Mouse (Mus musculus): ENCODE data around the gene Ctnna3. TPM values are rescaled to one million over a fixed set of nuclear protein-coding genes. Genes with fewer than 3 reads are reported as not detected.

Gene Ctnna3
- polyA plus RNA-seq, 1 experiment from 2014 or later: 0.42 TPM

- Histone ChIP-seq H3K27ac (ENCODE audit: low read depth, low read length) (no peak within 1 kb of the TSS), H3K36me3 (ENCODE audit: control insufficient read depth, insufficient read depth, low read length) (no peaks in the 10 kb centered on the region), H3K4me3 (ENCODE audit: low read depth, low read length) (no peak within 1 kb of the TSS), H3K9me3 (ENCODE audit: control insufficient read depth, low read length) (no peaks in the 10 kb centered on the region), H3K9ac (ENCODE audit: low read depth, low read length) (no peak within 1 kb of the TSS), H3K4me1 (replicated peaks; ENCODE audit: control insufficient read depth, insufficient read depth, low read length) (no peaks in the 10 kb centered on the region), H3K4me2 (replicated peaks; ENCODE audit: low read depth, low read length) (no peak within 1 kb of the TSS), H3K27me3 (ENCODE audit: control insufficient read depth, insufficient read depth, low read length) (no peaks in the 10 kb centered on the region)
- DNase-seq (ENCODE audit: low spot score) (peak; percentile 62), ATAC-seq (ENCODE audit: low FRiP score) (no peak)
- WGBS: 87% methylated on average over 18 of the region's 18 CpGs
Measured at GRCm38 (mm10) chr10:63421739-63422735, 7.9 kb upstream of the Ctnna3 start, which contains the start of gene Gm7075. Gene Gm7075 (minus strand): TSS chr10:63421789.

- ATAC-seq (ENCODE audit: low FRiP score) (no peak), DNase-seq (ENCODE audit: low spot score) (no peak)
Measured at GRCm38 (mm10) chr10:63422736-63422992, 7.2 kb upstream of the Ctnna3 start.

DNA sequence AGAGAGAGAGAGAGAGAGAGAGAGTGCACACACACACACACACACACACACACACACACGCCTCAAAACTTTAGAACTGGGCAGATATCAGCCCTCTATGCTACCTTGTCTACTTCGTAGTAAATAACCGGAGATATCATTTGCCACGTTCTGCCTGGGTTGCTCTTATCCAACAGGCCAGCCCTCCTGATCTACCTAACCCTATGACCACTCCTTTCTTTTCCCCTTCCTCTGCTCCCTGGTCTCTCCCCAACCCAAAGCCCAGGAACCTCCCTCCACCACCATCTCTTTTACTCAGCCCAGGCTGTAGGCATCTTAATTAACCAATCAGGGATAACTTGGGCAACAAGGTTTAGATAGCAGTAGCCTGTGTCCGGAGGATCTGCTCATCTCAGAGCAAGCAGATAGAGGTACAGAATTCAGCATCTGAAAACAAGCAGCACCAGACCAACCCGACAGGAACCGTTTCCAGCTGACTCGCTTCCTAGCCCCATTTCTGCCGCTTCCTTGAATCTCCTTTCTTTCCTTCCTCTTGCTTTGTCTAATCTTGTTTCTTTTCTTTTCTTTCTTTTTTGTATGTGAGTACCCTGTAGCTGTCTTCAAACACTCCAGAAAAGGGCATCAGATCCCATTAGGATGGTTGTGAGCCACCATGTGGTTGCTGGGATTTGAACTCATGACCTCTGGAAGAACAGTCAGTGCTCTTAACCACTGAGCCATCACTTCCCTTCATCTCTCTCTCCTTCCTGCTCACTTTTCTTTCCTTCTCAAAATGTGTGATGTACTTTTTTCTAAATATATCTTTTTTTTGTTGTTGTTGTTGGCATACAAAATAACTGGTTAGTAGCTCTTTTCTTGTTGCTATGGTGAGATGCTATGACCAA is 6.1 kb upstream of the Ctnna3 start:
- no peak for DNase-seq (ENCODE audit: low spot score)
- no peaks in the 10 kb centered on the region for H3K27me3 ChIP-seq (ENCODE audit: control insufficient read depth, insufficient read depth, low read length)
- no peaks in the 10 kb centered on the region for H3K36me3 ChIP-seq (ENCODE audit: control insufficient read depth, insufficient read depth, low read length)
- no peak for ATAC-seq (ENCODE audit: low FRiP score)
- H3K4me2 ChIP-seq (replicated peaks; ENCODE audit: low read depth, low read length): no peak overlapping the region
- no peak overlapping the region for H3K27ac ChIP-seq (ENCODE audit: low read depth, low read length)
- H3K4me3 ChIP-seq (ENCODE audit: low read depth, low read length): no peak overlapping the region
- no peaks in the 10 kb centered on the region for H3K9me3 ChIP-seq (ENCODE audit: control insufficient read depth, low read length)
- H3K4me1 ChIP-seq (replicated peaks; ENCODE audit: control insufficient read depth, insufficient read depth, low read length): no peaks in the 10 kb centered on the region
- WGBS: 82% methylated on average over 9 of the region's 9 CpGs
- H3K9ac ChIP-seq (ENCODE audit: low read depth, low read length): no peak overlapping the region

More at GRCm38 (mm10) chr10:63422736-63422992, 7.2 kb upstream of the Ctnna3 start:
- Histone ChIP-seq H3K9me3 (ENCODE audit: control insufficient read depth, low read length) (no peaks in the 10 kb centered on the region), H3K4me3 (ENCODE audit: low read depth, low read length) (no peak overlapping the region), H3K4me1 (replicated peaks; ENCODE audit: control insufficient read depth, insufficient read depth, low read length) (no peaks in the 10 kb centered on the region), H3K4me2 (replicated peaks; ENCODE audit: low read depth, low read length) (no peak overlapping the region), H3K36me3 (ENCODE audit: control insufficient read depth, insufficient read depth, low read length) (no peaks in the 10 kb centered on the region), H3K9ac (ENCODE audit: low read depth, low read length) (no peak overlapping the region), H3K27me3 (ENCODE audit: control insufficient read depth, insufficient read depth, low read length) (no peaks in the 10 kb centered on the region), H3K27ac (ENCODE audit: low read depth, low read length) (no peak overlapping the region)
- 93% methylated on average over 5 of the region's 5 CpGs for WGBS

DNA sequence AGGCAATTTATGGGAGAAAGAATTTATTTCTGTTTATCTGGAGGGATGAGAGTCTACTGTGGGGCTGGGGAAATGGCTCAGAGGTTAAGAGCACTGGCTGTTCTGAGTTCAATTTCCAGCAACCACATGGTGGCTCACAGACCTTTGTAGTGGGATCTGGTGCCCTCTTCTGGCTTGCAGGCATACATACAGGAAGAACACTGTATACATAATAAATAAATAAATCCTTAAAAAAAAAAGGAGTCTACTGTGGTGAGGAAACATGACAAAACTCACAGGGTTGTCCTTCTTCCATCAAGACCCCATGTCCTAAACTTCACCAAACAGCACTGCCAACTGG is 5.5 kb upstream of the Ctnna3 start:
- Histone ChIP-seq H3K9me3 (ENCODE audit: control insufficient read depth, low read length) (no peaks in the 10 kb centered on the region), H3K27me3 (ENCODE audit: control insufficient read depth, insufficient read depth, low read length) (no peaks in the 10 kb centered on the region), H3K36me3 (ENCODE audit: control insufficient read depth, insufficient read depth, low read length) (no peaks in the 10 kb centered on the region), H3K4me3 (ENCODE audit: low read depth, low read length) (no peak overlapping the region), H3K9ac (ENCODE audit: low read depth, low read length) (no peak overlapping the region), H3K27ac (ENCODE audit: low read depth, low read length) (no peak overlapping the region), H3K4me1 (replicated peaks; ENCODE audit: control insufficient read depth, insufficient read depth, low read length) (no peaks in the 10 kb centered on the region), H3K4me2 (replicated peaks; ENCODE audit: low read depth, low read length) (no peak overlapping the region)
- no peak for DNase-seq (ENCODE audit: low spot score)
- no peak for ATAC-seq (ENCODE audit: low FRiP score)

GRCm38 (mm10) chr10:63427146-63427545 is 2.8 kb upstream of the Ctnna3 start:
- H3K27ac ChIP-seq (ENCODE audit: low read depth, low read length): no peak overlapping the region
- H3K4me3 ChIP-seq (ENCODE audit: low read depth, low read length): no peak overlapping the region
- no peaks in the 10 kb centered on the region for H3K36me3 ChIP-seq (ENCODE audit: control insufficient read depth, insufficient read depth, low read length)
- no peaks in the 10 kb centered on the region for H3K9me3 ChIP-seq (ENCODE audit: control insufficient read depth, low read length)
- H3K27me3 ChIP-seq (ENCODE audit: control insufficient read depth, insufficient read depth, low read length): no peaks in the 10 kb centered on the region
- no peak overlapping the region for H3K9ac ChIP-seq (ENCODE audit: low read depth, low read length)
- WGBS: 77% methylated on average over 8 of the region's 8 CpGs
- DNase-seq (ENCODE audit: low spot score) (no peak), ATAC-seq (ENCODE audit: low FRiP score) (no peak)
- H3K4me1 ChIP-seq (replicated peaks; ENCODE audit: control insufficient read depth, insufficient read depth, low read length): no peaks in the 10 kb centered on the region
- H3K4me2 ChIP-seq (replicated peaks; ENCODE audit: low read depth, low read length): no peak overlapping the region

- Histone ChIP-seq H3K27me3 (ENCODE audit: control insufficient read depth, insufficient read depth, low read length) (no peaks in the 10 kb centered on the region), H3K36me3 (ENCODE audit: control insufficient read depth, insufficient read depth, low read length) (no peaks in the 10 kb centered on the region), H3K4me1 (replicated peaks; ENCODE audit: control insufficient read depth, insufficient read depth, low read length) (no peaks in the 10 kb centered on the region), H3K9ac (ENCODE audit: low read depth, low read length) (peak overlapping the region; percentile 50; the same call in 1 of the 2 replicates), H3K27ac (ENCODE audit: low read depth, low read length) (no peak overlapping the region), H3K9me3 (ENCODE audit: control insufficient read depth, low read length) (no peaks in the 10 kb centered on the region), H3K4me3 (ENCODE audit: low read depth, low read length) (peak overlapping the region; percentile 76), H3K4me2 (replicated peaks; ENCODE audit: low read depth, low read length) (peak overlapping the region; percentile 82)
- no peak for ATAC-seq (ENCODE audit: low FRiP score)
- WGBS: 28% methylated on average over 19 of the region's 19 CpGs
- peak; percentile 59 for DNase-seq (ENCODE audit: low spot score)
Measured at GRCm38 (mm10) chr10:63428243-63429022, 1.5 kb upstream of the Ctnna3 start.

GRCm38 (mm10) chr10:63429023-63429340 is 916 bp upstream of the Ctnna3 start:
- Histone ChIP-seq H3K36me3 (ENCODE audit: control insufficient read depth, insufficient read depth, low read length) (no peaks in the 10 kb centered on the region), H3K9ac (ENCODE audit: low read depth, low read length) (peak overlapping the region; percentile 50; the same call in 1 of the 2 replicates), H3K4me2 (replicated peaks; ENCODE audit: low read depth, low read length) (peak overlapping the region; percentile 82), H3K4me1 (replicated peaks; ENCODE audit: control insufficient read depth, insufficient read depth, low read length) (no peaks in the 10 kb centered on the region), H3K4me3 (ENCODE audit: low read depth, low read length) (peak overlapping the region; percentile 76), H3K27me3 (ENCODE audit: control insufficient read depth, insufficient read depth, low read length) (no peaks in the 10 kb centered on the region), H3K9me3 (ENCODE audit: control insufficient read depth, low read length) (no peaks in the 10 kb centered on the region), H3K27ac (ENCODE audit: low read depth, low read length) (no peak overlapping the region)
- no peak for ATAC-seq (ENCODE audit: low FRiP score)
- WGBS: 5% methylated on average over 11 of the region's 11 CpGs
- DNase-seq (ENCODE audit: low spot score): peak; percentile 58

- H3K4me2 ChIP-seq (replicated peaks; ENCODE audit: low read depth, low read length): peak overlapping the region; percentile 82
- no peaks in the 10 kb centered on the region for H3K27me3 ChIP-seq (ENCODE audit: control insufficient read depth, insufficient read depth, low read length)
- no peaks in the 10 kb centered on the region for H3K36me3 ChIP-seq (ENCODE audit: control insufficient read depth, insufficient read depth, low read length)
- peak overlapping the region; percentile 70 for H3K9ac ChIP-seq (ENCODE audit: low read depth, low read length)
- H3K27ac ChIP-seq (ENCODE audit: low read depth, low read length): peak overlapping the region; percentile 30; the same call in 1 of the 2 replicates
- no peaks in the 10 kb centered on the region for H3K4me1 ChIP-seq (replicated peaks; ENCODE audit: control insufficient read depth, insufficient read depth, low read length)
- H3K9me3 ChIP-seq (ENCODE audit: control insufficient read depth, low read length): no peaks in the 10 kb centered on the region
- ATAC-seq (ENCODE audit: low FRiP score) (peak; percentile 94), DNase-seq (ENCODE audit: low spot score) (peak; percentile 99)
- peak overlapping the region; percentile 76 for H3K4me3 ChIP-seq (ENCODE audit: low read depth, low read length)
- under 1% methylated on average over 31 of the region's 34 CpGs for WGBS
Measured at GRCm38 (mm10) chr10:63429380-63429779, 518 bp upstream of the Ctnna3 start.
